Mouse (Mus musculus) heart, embryonic 15.5 days (tissue): ENCODE data around the gene Mmachc. TPM values are rescaled to one million over a fixed set of nuclear protein-coding genes. Genes with fewer than 3 reads are reported as not detected.

Experiments
- polyA plus RNA-seq: library from polyadenylated mRNA; unstranded; fragments of >200 nt; fragmentation: Nextera tagmentation; extraction: Ambion mirVana; gene quantifications from 2 replicates; pipeline ENCODE4 v1.2.1, GENCODE M21; 2015

Mmachc gene
- polyA plus RNA-seq, 1 experiment from 2014 or later: 33.9 TPM

Other genes starting within 250 kb of the Mmachc start
- 16.8 and 20.3 TPM in 2 replicates for gene Mast2, start 244.2 kb downstream of the Mmachc start, polyA plus RNA-seq
- gene Ipp, start 200.9 kb downstream of the Mmachc start, polyA plus RNA-seq: 14.5 and 14.8 TPM in 2 replicates
- gene Tmem69, start 152.5 kb downstream of the Mmachc start, polyA plus RNA-seq: 24.7 and 26.9 TPM in 2 replicates
- gene Gpbp1l1, start 150.7 kb downstream of the Mmachc start, polyA plus RNA-seq: 24.4 and 28.0 TPM in 2 replicates
- 4.3 and 4.5 TPM in 2 replicates for gene Ccdc17, start 111.8 kb downstream of the Mmachc start, polyA plus RNA-seq
- 68.6 and 75.0 TPM in 2 replicates for gene Nasp, start 80.5 kb downstream of the Mmachc start, polyA plus RNA-seq
- 501 and 616 TPM in 2 replicates for gene Akr1a1, start 56.7 kb downstream of the Mmachc start, polyA plus RNA-seq
- gene Prdx1, start 22.9 kb downstream of the Mmachc start, polyA plus RNA-seq: 850 and 967 TPM in 2 replicates
- gene Ccdc163, start 103 bp upstream of the Mmachc start, polyA plus RNA-seq: 13.2 and 18.0 TPM in 2 replicates
- gene Tesk2, start 12.5 kb upstream of the Mmachc start, polyA plus RNA-seq: 3.0 and 3.1 TPM in 2 replicates
- gene Toe1, start 99.2 kb upstream of the Mmachc start, polyA plus RNA-seq: 17.9 and 21.9 TPM in 2 replicates
- gene Mutyh, start 99.3 kb upstream of the Mmachc start, polyA plus RNA-seq: 6.6 and 9.2 TPM in 2 replicates
- gene Hpdl, start 113.3 kb upstream of the Mmachc start, polyA plus RNA-seq: 0.89 and 1.0 TPM in 2 replicates
- gene Zswim5, start 169.0 kb upstream of the Mmachc start, polyA plus RNA-seq: 0.42 and 0.60 TPM in 2 replicates